Mouse (Mus musculus) cortical plate, adult 2 months (tissue): ENCODE data around the gene Kif13a.

Source experiments
- CTCF ChIP-seq: fragments of 200-500 bp; IDR thresholded peaks from 2 replicates; pipeline ENCODE4 v1.5.1; 2011; ENCODE audit warnings: mild to moderate bottlenecking, control low read depth, low read length; ENCODE audit not compliant: insufficient read depth; ENCODE audit errors: extremely low read depth
- POLR2A ChIP-seq: fragments of 200-500 bp; IDR thresholded peaks from 2 replicates; pipeline ENCODE4 v1.6.1; 2011; ENCODE audit warnings: mild to moderate bottlenecking, low read length, control low read depth; ENCODE audit not compliant: insufficient read depth; ENCODE audit errors: extremely low read depth

DNA sequence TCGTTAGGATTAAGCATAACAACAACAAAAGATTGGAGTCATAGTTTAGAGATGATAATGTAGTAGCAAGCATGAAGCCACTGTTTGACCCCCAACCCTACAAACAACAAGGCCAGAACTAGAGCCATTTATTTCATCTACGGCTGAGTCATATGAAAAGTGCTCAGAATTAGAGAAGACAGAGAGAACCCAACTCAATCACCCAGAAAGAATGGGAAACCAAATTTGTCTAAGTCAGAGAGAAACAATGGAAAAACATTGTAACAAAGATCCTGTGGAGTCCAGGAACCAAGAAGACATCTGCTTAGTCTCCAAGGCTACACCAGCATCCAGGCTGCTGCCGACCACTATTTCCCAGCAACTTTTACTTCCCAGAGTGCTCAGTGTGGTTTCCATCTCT lies 19.7 kb downstream of the Kif13a start:
- TF ChIP-seq CTCF (no peak), POLR2A (no peak)
